Mouse (Mus musculus): ENCODE results near the gene Supt7l.

DNA sequence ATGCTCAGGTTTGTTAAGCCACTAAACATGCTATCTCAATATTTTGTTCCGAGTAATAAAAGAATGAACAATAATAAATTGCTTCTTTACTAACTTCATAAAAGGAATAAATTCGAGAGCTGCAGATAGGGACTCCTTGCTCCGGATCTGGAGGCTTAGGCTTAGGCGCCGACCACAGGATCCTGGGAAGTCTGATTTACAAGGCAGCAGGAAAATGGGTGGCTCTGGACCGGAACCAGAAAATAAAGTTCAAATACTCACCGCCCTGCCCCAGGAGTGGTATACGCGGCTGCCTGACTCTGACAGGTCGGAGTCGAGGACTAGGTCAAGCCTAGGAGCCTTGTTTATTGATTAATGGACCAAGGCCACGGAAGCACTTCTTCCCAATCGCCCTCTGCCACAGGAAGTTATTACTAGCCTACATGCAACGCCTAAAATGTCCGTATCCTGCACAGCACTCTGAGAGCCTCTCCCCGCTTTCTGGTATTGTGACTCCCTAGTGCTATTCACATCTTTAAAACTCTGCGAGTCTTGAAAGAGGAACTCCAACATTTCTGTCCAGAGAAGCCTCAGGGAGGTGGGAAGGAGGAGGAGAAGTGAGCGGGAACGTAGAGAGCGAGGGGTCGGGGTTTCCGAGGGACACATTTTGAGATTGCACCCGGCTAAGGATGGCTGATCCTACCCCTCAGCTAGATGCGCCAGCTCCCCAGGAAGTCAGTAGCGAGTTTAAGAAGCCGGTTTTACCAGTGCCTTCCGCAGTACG is 1.1 kb downstream of the Supt7l start, which contains the start of gene Slc4a1ap:
- TF ChIP-seq POLR2A (IDR thresholded peaks at IDR 0.05; ENCODE audit: borderline replicate concordance, extremely low read depth, low read depth, low read length) (peak; percentile 80; the same call in 1 of the 2 replicates), CTCF (IDR thresholded peaks at IDR 0.05; ENCODE audit: insufficient read depth, low read length) (no peak)

Data from lung, adult 2 months (tissue).